Mouse (Mus musculus) lung, adult 10 weeks (tissue): ENCODE results near the gene Gm43638. TPM values are rescaled to one million over a fixed set of nuclear protein-coding genes. Genes with fewer than 3 reads are reported as not detected.

Experiments used
- polyA plus RNA-seq: library from polyadenylated mRNA; stranded (reverse); fragments of 350-450 nt; fragmentation: Illumina TruSeq; extraction: RNeasy Lipid Tissue Mini Kit (QIAGEN cat#74804); gene quantifications from one replicate; pipeline ENCODE4 v1.2.3, GENCODE M21; 2014; ENCODE audit warnings: low read depth, low replicate concordance; ENCODE audit not compliant: insufficient read depth

The Gm43638 gene
- not detected for polyA plus RNA-seq

GRCm38 (mm10) chr5:87486706-87487105 is at the start of gene Gm43638:
Gene Gm43638 (minus strand): TSS chr5:87486806.

DNA sequence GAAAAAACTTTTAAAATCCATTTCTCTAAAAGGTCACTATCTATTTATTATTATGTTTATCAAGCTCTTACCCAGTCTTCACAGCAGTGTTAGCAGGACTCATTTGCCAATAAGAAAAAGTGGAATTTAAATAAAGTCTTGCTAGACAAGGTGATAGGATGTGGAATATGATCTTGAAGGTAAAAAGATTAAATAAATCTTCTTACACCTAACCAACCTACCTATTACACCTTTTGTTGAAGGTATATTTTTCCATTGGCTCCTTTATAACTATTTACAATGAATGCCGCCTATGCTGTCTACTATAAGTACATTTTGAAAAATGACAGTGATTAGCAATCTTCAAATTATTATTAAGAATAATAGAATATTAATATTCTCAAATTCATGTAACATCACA is 4.2 kb upstream of the Gm43638 start, which contains the start of gene Ugt2a1:
TSS of gene Ugt2a1 (minus strand) at position 101 of the 400 bp plus-strand sequence.

DNA sequence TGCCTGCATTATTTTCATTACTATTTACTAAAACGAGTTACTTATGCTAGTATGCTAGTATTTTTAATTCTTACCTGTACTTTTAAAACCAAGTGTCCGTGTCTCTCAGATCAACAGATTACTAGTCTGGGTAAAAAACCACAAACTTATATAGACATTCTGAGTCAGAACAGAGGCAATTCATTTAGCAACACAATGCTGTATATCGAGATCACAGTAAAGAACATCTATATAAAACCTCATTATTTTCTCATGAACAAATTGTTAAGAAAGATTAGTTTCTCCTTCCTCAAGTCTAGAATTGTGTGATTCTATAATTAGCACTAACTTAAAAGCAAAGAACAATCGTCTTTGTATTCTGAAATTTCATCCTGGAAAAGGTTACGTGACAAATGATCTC is 4.4 kb downstream of the Gm43638 start, which contains the start of gene Ugt2a2:
TSS of gene Ugt2a2 (minus strand) at position 101 of the 400 bp plus-strand sequence.

DNA sequence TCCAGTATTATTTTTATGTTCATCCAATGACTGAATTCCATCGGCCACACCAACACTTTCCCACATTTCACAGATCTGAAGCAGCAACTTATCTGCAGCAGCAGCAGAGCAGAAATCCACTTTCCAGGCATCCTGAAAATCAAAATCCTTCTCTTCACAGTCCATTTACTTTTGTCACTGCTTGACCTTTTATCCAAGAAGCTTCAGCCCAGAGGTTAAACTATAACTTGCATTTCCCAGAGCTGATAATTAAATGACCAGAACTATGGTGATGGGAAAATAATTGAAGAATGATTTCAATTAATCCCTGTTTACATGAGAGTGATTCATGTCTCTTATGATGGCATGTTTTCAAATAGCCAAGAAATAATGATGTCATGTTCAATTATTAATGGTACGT is 62.6 kb downstream of the Gm43638 start, which contains the start of gene Ugt2b38:
TSS of gene Ugt2b38 (minus strand) at position 163 of the 400 bp plus-strand sequence.

Other genes starting within 250 kb of the Gm43638 start
- gene Ugt2b37, start 232.0 kb downstream of the Gm43638 start, polyA plus RNA-seq: not detected
- gene Ugt2a3, start 149.6 kb downstream of the Gm43638 start, polyA plus RNA-seq: not detected
- not detected for gene Ugt2b38, start 62.6 kb downstream of the Gm43638 start, polyA plus RNA-seq
- not detected for gene Ugt2a2, start 4.5 kb downstream of the Gm43638 start, polyA plus RNA-seq
- gene Ugt2a1, start 4.1 kb upstream of the Gm43638 start, polyA plus RNA-seq: not detected
- gene Sult1b1, start 51.4 kb upstream of the Gm43638 start, polyA plus RNA-seq: not detected
- 14.3 TPM for gene Sult1d1, start 82.2 kb upstream of the Gm43638 start, polyA plus RNA-seq
- gene Sult1e1, start 104.8 kb upstream of the Gm43638 start, polyA plus RNA-seq: not detected
- gene Csn1s1, start 179.4 kb upstream of the Gm43638 start, polyA plus RNA-seq: not detected
- gene Csn2, start 212.8 kb upstream of the Gm43638 start, polyA plus RNA-seq: not detected